9 mouse cellular contexts compared by ENCODE assay signal in genomic region chr10:91001421-91001820, GRCm38 (mm10).
A peak's percentile ranks its signal among the peaks of the same experiment; 100 is the strongest.
DNase-seq lines count a peak whose midpoint lies in the region; ATAC-seq and TF ChIP-seq lines count a peak whose summit lies in the region.
"Had no signal": no experiment of that assay in that cellular context is flagged by ENCODE, and none has a peak within 500 bp of the region (broad histone marks: within the 10 kb centered on the region; RNA-seq: fewer than 3 reads in every experiment).

No protein-coding gene starts in this region.

- peaks cover 5% of the 10 kb centered on the region; the same call in 1 of the 2 replicates for H3K36me3 ChIP-seq in forebrain, postnatal 0 days (ENCODE audit: insufficient read depth)
- H3K36me3 ChIP-seq in forebrain, embryonic 13.5 days (ENCODE audit: poor library complexity, severe bottlenecking) = peaks cover 13% of the 10 kb centered on the region
- H3K36me3 ChIP-seq in midbrain, postnatal 0 days (ENCODE audit: insufficient read depth, low read length) = no peaks in the 10 kb centered on the region
- H3K36me3 ChIP-seq in midbrain, embryonic 16.5 days (ENCODE audit: control insufficient read depth, insufficient read depth, low read length) = peaks cover 6% of the 10 kb centered on the region
- peaks cover 41% of the 10 kb centered on the region for H3K36me3 ChIP-seq in intestine, postnatal 0 days (ENCODE audit: control insufficient read depth, insufficient read depth)

- H3K27ac ChIP-seq in forebrain, postnatal 0 days (ENCODE audit: low read depth, low read length) = no peak overlapping the region
- H3K27ac ChIP-seq in forebrain, embryonic 13.5 days = no peak overlapping the region
- no peak overlapping the region for H3K27ac ChIP-seq in midbrain, postnatal 0 days (ENCODE audit: low read depth, low read length)
- no peak overlapping the region for H3K27ac ChIP-seq in midbrain, embryonic 16.5 days (ENCODE audit: low read length)
- H3K27ac ChIP-seq in intestine, postnatal 0 days (ENCODE audit: low read depth, low read length) = no peak overlapping the region

- H3K27me3 ChIP-seq in forebrain, postnatal 0 days (ENCODE audit: insufficient read depth, low read length) = no peaks in the 10 kb centered on the region
- no peaks in the 10 kb centered on the region for H3K27me3 ChIP-seq in forebrain, embryonic 13.5 days
- no peaks in the 10 kb centered on the region for H3K27me3 ChIP-seq in midbrain, postnatal 0 days (ENCODE audit: insufficient read depth, low read length)
- no peaks in the 10 kb centered on the region for H3K27me3 ChIP-seq in midbrain, embryonic 16.5 days (ENCODE audit: control insufficient read depth, insufficient read depth, low read depth, low read length)
- no peaks in the 10 kb centered on the region for H3K27me3 ChIP-seq in intestine, postnatal 0 days (replicated peaks; ENCODE audit: control insufficient read depth, insufficient read depth, low read length)
- H3K27me3 ChIP-seq: CH12.LX had no signal

- H3K9ac ChIP-seq in forebrain, postnatal 0 days = no peak overlapping the region
- no peak overlapping the region for H3K9ac ChIP-seq in forebrain, embryonic 13.5 days
- no peak overlapping the region for H3K9ac ChIP-seq in midbrain, postnatal 0 days (replicated peaks; ENCODE audit: low read length, poor library complexity, severe bottlenecking)
- H3K9ac ChIP-seq in midbrain, embryonic 16.5 days (ENCODE audit: low read depth, low read length) = no peak overlapping the region
- no peak overlapping the region for H3K9ac ChIP-seq in intestine, postnatal 0 days (ENCODE audit: low read depth, low read length)

- no peak overlapping the region for H3K4me3 ChIP-seq in forebrain, postnatal 0 days (ENCODE audit: low read depth, low read length)
- no peak overlapping the region for H3K4me3 ChIP-seq in forebrain, embryonic 13.5 days
- H3K4me3 ChIP-seq in midbrain, postnatal 0 days (ENCODE audit: low read depth, low read length) = no peak overlapping the region
- H3K4me3 ChIP-seq in midbrain, embryonic 16.5 days (ENCODE audit: low read depth, low read length) = no peak overlapping the region
- no peak overlapping the region for H3K4me3 ChIP-seq in intestine, postnatal 0 days (ENCODE audit: low read depth, low read length)

- intact Hi-C loops in heart, postnatal 14 days (cut with DNase I) = no loop called here

- TF ChIP-seq CTCF in forebrain, postnatal 0 days (IDR thresholded peaks at IDR 0.05; ENCODE audit: low read depth) = no peak
- TF ChIP-seq CTCF in midbrain, postnatal 0 days (IDR thresholded peaks at IDR 0.05) = no peak
- no peak for TF ChIP-seq CTCF in intestine, postnatal 0 days (IDR thresholded peaks at IDR 0.05; ENCODE audit: low read depth)

- peak; percentile 64 for DNase-seq in forebrain, postnatal 0 days
- DNase-seq in midbrain, postnatal 0 days (ENCODE audit: low spot score) = peak; percentile 55
- DNase-seq in heart, postnatal 14 days = peak; percentile 18 to 19
- DNase-seq in lung, postnatal 36 days = peak; percentile 17

- H3K4me2 ChIP-seq in forebrain, postnatal 0 days (ENCODE audit: low read depth) = no peak overlapping the region
- H3K4me2 ChIP-seq in forebrain, embryonic 13.5 days = no peak overlapping the region
- H3K4me2 ChIP-seq in midbrain, postnatal 0 days (ENCODE audit: low read depth, low read length, poor library complexity, severe bottlenecking) = no peak overlapping the region
- no peak overlapping the region for H3K4me2 ChIP-seq in midbrain, embryonic 16.5 days (ENCODE audit: low read length)
- no peak overlapping the region for H3K4me2 ChIP-seq in intestine, postnatal 0 days (replicated peaks; ENCODE audit: low read depth)

- peak; percentile 50; the same call in 1 of the 2 replicates for ATAC-seq in forebrain, postnatal 0 days
- ATAC-seq in forebrain, embryonic 13.5 days = no peak
- ATAC-seq in midbrain, postnatal 0 days (ENCODE audit: low FRiP score) = no peak
- ATAC-seq in midbrain, embryonic 16.5 days = no peak
- ATAC-seq in monocyte, adult 5-6 weeks (replicated peaks; ENCODE audit: insufficient number of reproducible peaks, low FRiP score, low TSS enrichment, poor library complexity, severe bottlenecking) = no peak
- ATAC-seq in intestine, postnatal 0 days = no peak

- no peaks in the 10 kb centered on the region for H3K4me1 ChIP-seq in forebrain, postnatal 0 days (ENCODE audit: insufficient read depth)
- H3K4me1 ChIP-seq in forebrain, embryonic 13.5 days = no peaks in the 10 kb centered on the region
- no peaks in the 10 kb centered on the region for H3K4me1 ChIP-seq in midbrain, postnatal 0 days (ENCODE audit: insufficient read depth, low read length)
- H3K4me1 ChIP-seq in midbrain, embryonic 16.5 days (ENCODE audit: control insufficient read depth, insufficient read depth, low read length) = no peaks in the 10 kb centered on the region
- no peaks in the 10 kb centered on the region for H3K4me1 ChIP-seq in intestine, postnatal 0 days (replicated peaks; ENCODE audit: control insufficient read depth, insufficient read depth, low read length)

- 38% methylated on average over 13 of the region's 13 CpGs for WGBS in forebrain, postnatal 0 days
- WGBS in forebrain, embryonic 13.5 days = 58% methylated on average over 13 of the region's 13 CpGs
- 62% methylated on average over 13 of the region's 13 CpGs for WGBS in midbrain, postnatal 0 days
- WGBS in midbrain, embryonic 16.5 days = 70% methylated on average over 13 of the region's 13 CpGs
- 78% methylated on average over 13 of the region's 13 CpGs for WGBS in intestine, postnatal 0 days

- no peaks in the 10 kb centered on the region for H3K9me3 ChIP-seq in forebrain, postnatal 0 days (ENCODE audit: low read length)
- H3K9me3 ChIP-seq in forebrain, embryonic 13.5 days (replicated peaks) = no peaks in the 10 kb centered on the region
- no peaks in the 10 kb centered on the region for H3K9me3 ChIP-seq in midbrain, postnatal 0 days (ENCODE audit: low read length)
- no peaks in the 10 kb centered on the region for H3K9me3 ChIP-seq in midbrain, embryonic 16.5 days (replicated peaks; ENCODE audit: control insufficient read depth, low read length, poor library complexity, severe bottlenecking)
- no peaks in the 10 kb centered on the region for H3K9me3 ChIP-seq in intestine, postnatal 0 days (ENCODE audit: control insufficient read depth)
